Mouse (Mus musculus): Measurements from ENCODE around the gene Tet3.

Gene Tet3

GRCm38 (mm10) chr6:83440510-83441258 lies 18.2 kb downstream of the Tet3 start:
- DNase-seq (ENCODE audit: low read depth, low spot score) = peak; percentile 59

DNA sequence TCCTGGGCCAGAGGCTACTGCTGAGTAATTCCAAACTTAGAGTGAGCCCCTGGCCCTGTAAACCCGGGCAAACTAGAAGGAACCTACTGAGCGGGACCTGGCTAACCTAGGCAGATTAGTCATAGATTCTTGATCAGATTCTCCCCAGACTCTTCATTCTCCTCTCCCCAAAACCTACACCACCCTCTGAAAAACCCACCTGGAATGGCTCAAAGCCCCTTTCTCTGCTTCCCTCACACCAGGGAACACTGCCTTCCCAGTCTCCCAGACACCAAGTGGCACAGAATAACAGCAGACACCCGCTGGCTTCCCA lies 18.7 kb downstream of the Tet3 start:
- no peak for DNase-seq (ENCODE audit: low read depth, low spot score)

GRCm38 (mm10) chr6:83439781-83440180 lies 19.1 kb downstream of the Tet3 start:
- DNase-seq (ENCODE audit: low read depth, low spot score) = no peak

DNA sequence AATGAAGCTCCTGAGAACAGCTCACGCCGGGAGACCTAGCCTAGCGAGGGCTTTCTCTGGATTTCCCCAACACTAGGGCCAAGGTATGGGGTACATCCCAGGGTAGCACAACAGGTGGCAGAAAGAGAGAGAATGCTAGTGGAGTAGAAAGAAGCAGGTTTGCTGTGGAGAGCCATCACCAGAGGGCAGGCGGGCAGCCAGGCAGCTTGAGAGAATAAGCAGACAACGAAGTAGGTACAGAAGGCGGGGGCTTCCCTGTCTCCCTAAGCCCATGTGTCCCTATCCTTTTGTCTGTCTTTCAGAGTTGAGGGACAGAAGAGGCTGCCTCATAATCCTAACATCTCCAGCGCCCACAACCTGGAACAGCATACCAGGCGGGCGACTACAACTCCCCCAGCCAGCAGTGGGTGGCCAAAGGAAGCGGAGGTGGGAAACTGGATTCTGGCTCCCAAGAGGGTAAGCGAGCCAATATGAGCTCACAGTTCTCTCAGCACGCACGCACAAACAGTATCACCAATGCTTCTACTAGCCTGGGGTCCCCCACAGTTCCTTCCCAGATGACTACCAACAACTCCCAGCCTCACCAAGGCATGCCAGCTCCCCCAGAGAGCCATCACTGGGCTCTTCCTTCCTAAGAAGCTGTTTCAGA lies 19.6 kb downstream of the Tet3 start:
- no peak for DNase-seq (ENCODE audit: low read depth, low spot score)

DNA sequence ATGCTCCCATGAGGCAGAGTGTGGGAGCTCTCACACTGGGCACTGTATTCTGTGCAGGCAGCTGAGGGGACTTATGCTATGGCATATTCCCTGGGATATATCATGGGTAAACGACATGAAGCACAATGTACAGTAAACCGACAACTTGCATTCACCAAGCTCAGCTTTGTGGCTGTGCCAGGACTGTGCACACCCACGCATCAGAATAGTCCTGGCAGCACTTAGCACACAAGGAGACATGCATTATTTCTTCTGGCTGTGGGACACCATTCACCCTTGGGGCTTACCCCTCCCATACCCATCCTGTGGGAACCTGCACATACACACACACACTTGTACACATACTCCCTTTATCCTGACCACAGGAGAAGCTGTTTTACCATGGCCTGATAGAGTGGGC lies 20.3 kb downstream of the Tet3 start:
- no peak for DNase-seq (ENCODE audit: low read depth, low spot score)

DNA sequence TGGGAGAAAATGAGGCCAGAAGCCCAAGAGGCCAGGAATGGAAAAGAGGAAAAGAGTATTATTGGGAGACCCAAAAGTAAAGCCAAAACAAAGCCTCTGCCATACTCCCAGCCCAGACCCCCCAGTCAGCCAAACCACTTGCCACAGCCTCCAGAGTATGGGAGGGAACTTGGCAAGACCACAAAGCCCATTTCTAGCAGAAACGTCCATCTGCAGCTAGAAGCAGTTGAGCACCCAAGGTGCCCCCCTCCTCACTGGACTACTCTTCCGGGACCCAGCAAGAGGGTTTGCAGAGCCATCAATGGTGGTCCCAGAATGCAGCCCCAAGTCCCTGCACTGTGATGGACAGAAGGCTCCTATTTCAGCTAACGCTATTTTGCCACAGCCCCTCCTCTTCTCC lies 21.1 kb downstream of the Tet3 start:
- DNase-seq (ENCODE audit: low read depth, low spot score) = no peak

- no peak for DNase-seq (ENCODE audit: low read depth, low spot score)
These were observed 21.7 kb downstream of the Tet3 start for GRCm38 (mm10) chr6:83437225-83437624.

GRCm38 (mm10) chr6:83436547-83436946 lies 22.3 kb downstream of the Tet3 start:
- no peak for DNase-seq (ENCODE audit: low read depth, low spot score)

DNA sequence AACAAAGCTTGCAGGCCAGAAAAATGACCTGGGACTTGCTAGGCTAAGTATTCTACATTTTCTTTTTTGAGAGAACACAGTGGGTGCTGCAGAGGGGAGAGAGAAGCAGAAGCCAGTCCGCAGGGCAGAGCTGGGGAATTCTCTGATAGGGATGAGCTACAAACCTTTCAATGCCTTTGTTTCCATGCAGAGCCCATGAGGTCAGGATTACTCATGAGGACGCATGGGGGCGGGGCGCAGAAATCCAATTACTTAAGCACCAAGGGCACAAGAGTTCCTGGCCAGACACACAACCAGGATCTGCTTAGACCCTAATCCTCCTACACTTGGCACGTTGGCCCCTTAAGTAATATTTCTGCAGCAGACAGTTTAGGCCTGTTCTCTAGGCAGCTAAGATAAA lies 23.7 kb downstream of the Tet3 start:
- DNase-seq (ENCODE audit: low read depth, low spot score) = peak; percentile 85

- DNase-seq (ENCODE audit: low read depth, low spot score) = no peak
These were observed 25.3 kb downstream of the Tet3 start for GRCm38 (mm10) chr6:83433546-83433945.

DNA sequence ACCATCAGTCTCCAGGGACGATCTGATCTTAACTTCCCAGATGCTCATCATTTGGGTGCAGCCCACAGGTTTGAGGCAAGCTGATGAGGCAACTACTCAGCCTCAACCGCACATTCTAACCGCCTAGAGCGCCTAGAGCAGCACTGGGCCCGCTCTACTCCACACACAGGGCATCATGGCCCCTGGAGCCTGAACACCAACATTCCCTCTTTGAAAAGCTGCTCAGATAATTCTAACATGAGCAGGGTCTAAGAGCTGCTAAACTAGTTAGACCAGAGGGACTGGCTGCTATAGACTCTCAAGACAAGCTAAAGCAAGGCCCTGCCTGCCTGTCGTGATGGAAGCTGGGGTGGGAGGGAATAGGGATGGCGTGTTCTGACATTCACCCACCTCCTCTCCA lies 25.9 kb downstream of the Tet3 start:
- DNase-seq (ENCODE audit: low read depth, low spot score) = no peak

DNA sequence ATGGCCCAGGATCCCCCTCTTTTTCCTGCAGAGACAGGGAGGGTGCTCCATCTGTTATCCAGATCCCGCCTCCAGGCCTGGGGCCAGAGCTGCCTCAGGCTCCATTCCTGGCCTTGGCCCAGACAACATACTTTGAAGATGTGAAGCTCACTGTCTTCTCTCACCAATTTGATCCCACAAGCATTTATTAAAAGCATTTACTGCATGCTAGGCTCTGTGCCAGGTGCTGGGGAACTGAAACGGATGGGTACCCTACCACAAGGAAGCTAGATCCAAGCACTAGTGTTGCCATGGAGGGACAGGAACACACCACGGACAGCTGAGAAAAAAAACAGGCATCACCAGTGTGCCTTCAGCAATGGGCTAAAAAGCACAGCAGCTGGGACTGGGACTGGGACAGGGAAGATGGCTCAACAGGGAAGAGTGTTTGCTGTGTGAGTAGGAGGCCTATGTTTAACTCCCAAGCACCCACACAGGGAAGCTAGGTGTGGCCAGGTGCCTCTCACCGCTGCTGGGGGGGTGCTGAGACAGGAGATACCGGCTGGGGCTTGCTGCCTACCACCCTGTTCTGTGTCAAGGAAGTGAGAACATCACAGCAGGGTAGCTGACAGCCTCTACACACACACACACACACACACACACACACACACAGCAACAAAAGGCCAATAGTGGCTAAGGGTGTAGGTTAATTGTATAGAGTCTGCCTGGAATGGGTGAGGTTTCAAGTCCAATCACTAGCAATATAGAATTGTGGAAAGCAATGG lies 30.7 kb downstream of the Tet3 start:
- no peak for DNase-seq (ENCODE audit: low read depth, low spot score)

GRCm38 (mm10) chr6:83427512-83427911 lies 31.4 kb downstream of the Tet3 start:
- no peak for DNase-seq (ENCODE audit: low read depth, low spot score)

GRCm38 (mm10) chr6:83426576-83426975 lies 32.3 kb downstream of the Tet3 start:
- no peak for DNase-seq (ENCODE audit: low read depth, low spot score)

DNA sequence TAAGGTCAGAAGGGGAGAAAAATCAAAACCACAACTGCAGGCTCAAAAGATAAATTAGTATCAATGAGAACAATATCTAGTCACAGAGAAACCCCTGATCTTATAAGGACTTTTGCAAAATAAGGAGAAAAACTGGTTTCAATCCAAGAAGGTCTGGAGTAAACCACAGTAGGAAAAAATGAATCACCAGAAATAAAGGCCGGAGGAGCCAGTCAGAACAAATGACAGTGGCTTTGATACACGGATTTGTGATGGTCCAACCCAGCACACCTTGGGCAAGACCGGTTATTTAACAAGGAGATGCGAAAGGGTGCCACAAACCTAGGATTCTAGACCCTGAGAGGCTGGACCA lies 34.9 kb downstream of the Tet3 start:
- no peak for DNase-seq (ENCODE audit: low read depth, low spot score)

- no peak for DNase-seq (ENCODE audit: low read depth, low spot score)
These were observed 35.4 kb downstream of the Tet3 start for GRCm38 (mm10) chr6:83423400-83424052.

GRCm38 (mm10) chr6:83421866-83422649 lies 36.8 kb downstream of the Tet3 start:
- DNase-seq (ENCODE audit: low read depth, low spot score) = no peak

GRCm38 (mm10) chr6:83419516-83419915 lies 39.4 kb downstream of the Tet3 start:
- no peak for DNase-seq (ENCODE audit: low read depth, low spot score)

DNA sequence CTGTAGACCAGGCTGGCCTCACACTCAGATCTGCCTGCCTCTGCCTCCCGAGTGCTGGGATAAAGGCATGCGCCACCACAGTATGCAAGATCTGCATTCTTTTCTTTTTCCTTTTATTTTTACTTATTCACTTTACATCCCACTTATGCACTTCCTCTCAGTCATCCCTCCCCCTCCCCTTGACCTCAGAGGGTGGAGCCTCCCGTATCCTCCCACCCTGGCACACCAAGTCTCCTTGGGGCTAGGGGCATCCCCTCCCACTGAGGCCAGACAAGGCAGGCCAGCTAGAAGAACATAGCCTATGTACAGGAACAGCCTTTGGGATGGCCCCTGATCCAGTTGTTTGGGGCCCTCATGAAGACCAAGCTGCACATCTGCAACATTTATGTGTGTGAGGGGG lies 41.4 kb downstream of the Tet3 start:
- no peak for DNase-seq (ENCODE audit: low read depth, low spot score)

GRCm38 (mm10) chr6:83417104-83417502 lies 41.8 kb downstream of the Tet3 start:
- no peak for DNase-seq (ENCODE audit: low read depth, low spot score)

GRCm38 (mm10) chr6:83416261-83417103 lies 42.4 kb downstream of the Tet3 start:
- DNase-seq (ENCODE audit: low read depth, low spot score) = no peak

Measured in retina, adult 2 months (tissue).